Mouse (Mus musculus) liver, embryonic 16.5 days (tissue): ENCODE results near the gene Ace. TPM values are rescaled to one million over a fixed set of nuclear protein-coding genes. Genes with fewer than 3 reads are reported as not detected.

Experiments
- ATAC-seq: fragments of 200-750 bp; cut with Nextera tagmentation; 2 replicates; pipeline ENCODE4 v1.8.0; 2017; ENCODE audit warnings: low read depth, mild to moderate bottlenecking, moderate number of reproducible peaks, moderate library complexity
- H3K27ac ChIP-seq: fragments of 300-500 bp; sonication (generic); 2 replicates; pipeline ENCODE4 v1.5.1; 2014; ENCODE audit warnings: mild to moderate bottlenecking, low read length
- H3K27me3 ChIP-seq: fragments of 300-500 bp; sonication (generic); 2 replicates; pipeline ENCODE4 v1.6.1; 2014; ENCODE audit warnings: low read depth, low read length, mixed read lengths; ENCODE audit not compliant: control insufficient read depth, insufficient read depth
- H3K36me3 ChIP-seq: fragments of 300-500 bp; sonication (generic); 2 replicates; pipeline ENCODE4 v1.6.1; 2014; ENCODE audit warnings: mild to moderate bottlenecking; ENCODE audit not compliant: control insufficient read depth, insufficient read depth
- H3K4me1 ChIP-seq: fragments of 300-500 bp; sonication (generic); 2 replicates; pipeline ENCODE4 v1.6.1; 2014; ENCODE audit warnings: low read depth, low read length, mixed read lengths; ENCODE audit not compliant: control insufficient read depth
- H3K4me2 ChIP-seq: fragments of 300-500 bp; sonication (generic); 2 replicates; pipeline ENCODE4 v1.6.1; 2014; ENCODE audit warnings: low read depth, low read length, mixed read lengths
- H3K4me3 ChIP-seq: fragments of 300-500 bp; sonication (generic); 2 replicates; pipeline ENCODE4 v1.5.1; 2014; ENCODE audit warnings: low read depth, mild to moderate bottlenecking, low read length
- H3K9ac ChIP-seq: fragments of 300-500 bp; sonication (generic); 2 replicates; pipeline ENCODE4 v1.6.1; 2014; ENCODE audit warnings: low read depth, low read length
- H3K9me3 ChIP-seq: fragments of 300-500 bp; sonication (generic); replicated peaks from 2 replicates; pipeline ENCODE4 v1.6.1; 2016; ENCODE audit warnings: low read length; ENCODE audit not compliant: control insufficient read depth
- WGBS: fragments of 180-500 bp; shearing (Covaris S2); extraction: QIAGEN DNeasy Blood & Tissue Kit; methylation state at CpG from one replicate; pipeline ENCODE4 v1.1.7; 2014; ENCODE audit not compliant: insufficient replicate concordance; 5-methylcytosine and 5-hydroxymethylcytosine counted together
- polyA plus RNA-seq: library from polyadenylated mRNA; unstranded; fragments of >200 nt; fragmentation: Nextera tagmentation; extraction: Ambion mirVana; gene quantifications from 2 replicates; pipeline ENCODE4 v1.2.1, GENCODE M21; 2015

The Ace gene
- polyA plus RNA-seq, 1 experiment from 2014 or later = 0.24 TPM

DNA sequence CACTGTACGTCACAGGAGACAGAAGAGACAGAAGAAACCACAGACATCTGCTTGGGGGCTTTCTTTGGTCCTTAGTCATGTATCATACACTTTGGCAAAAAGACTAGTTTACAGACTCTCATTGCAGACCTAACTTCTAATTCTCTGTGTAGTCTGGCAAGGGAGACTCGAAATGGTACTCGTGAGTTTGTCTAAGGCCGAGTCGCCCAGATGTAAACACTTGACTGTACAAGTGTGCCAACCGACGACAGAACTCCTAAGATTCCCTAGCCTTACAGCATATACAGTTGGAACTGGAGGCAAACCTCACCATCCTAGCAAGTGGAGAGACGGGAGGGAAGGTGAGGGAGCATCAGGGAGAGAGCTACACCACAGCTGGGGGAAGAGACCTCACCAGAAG is 34.0 kb upstream of the Ace start:
- H3K4me2 ChIP-seq = no peak overlapping the region
- no peaks in the 10 kb centered on the region for H3K9me3 ChIP-seq
- H3K4me3 ChIP-seq = no peak overlapping the region
- no peak overlapping the region for H3K9ac ChIP-seq
- WGBS = 72% methylated on average over 8 of the region's 8 CpGs
- no peaks in the 10 kb centered on the region for H3K4me1 ChIP-seq
- ATAC-seq = no peak
- H3K27ac ChIP-seq = no peak overlapping the region
- no peaks in the 10 kb centered on the region for H3K27me3 ChIP-seq
- no peaks in the 10 kb centered on the region for H3K36me3 ChIP-seq

DNA sequence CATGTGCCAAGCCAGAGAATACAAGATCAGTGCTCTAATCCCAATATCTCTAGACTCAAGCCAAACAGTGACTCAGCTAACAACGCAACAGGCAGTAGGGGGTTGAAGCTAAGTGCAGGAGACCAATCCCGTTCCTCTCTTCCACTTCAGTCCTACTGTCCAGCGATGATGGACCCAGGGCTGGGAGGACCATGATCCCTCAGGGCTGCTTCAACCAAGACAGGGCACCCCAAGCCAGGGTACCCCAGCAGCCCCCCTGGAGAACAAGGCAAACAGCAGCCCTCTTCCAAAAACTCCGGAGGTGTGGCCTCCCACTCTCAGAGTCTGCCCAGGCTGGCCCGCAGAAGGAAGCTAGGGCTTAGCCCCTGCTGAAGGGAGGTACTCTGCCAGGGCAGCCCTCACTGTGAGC is 33.4 kb upstream of the Ace start:
- H3K9me3 ChIP-seq = no peaks in the 10 kb centered on the region
- no peaks in the 10 kb centered on the region for H3K27me3 ChIP-seq
- no peak overlapping the region for H3K9ac ChIP-seq
- no peak overlapping the region for H3K27ac ChIP-seq
- H3K4me1 ChIP-seq = no peaks in the 10 kb centered on the region
- no peaks in the 10 kb centered on the region for H3K36me3 ChIP-seq
- no peak overlapping the region for H3K4me2 ChIP-seq
- no peak for ATAC-seq
- H3K4me3 ChIP-seq = no peak overlapping the region
- WGBS = 55% methylated on average over 5 of the region's 5 CpGs

DNA sequence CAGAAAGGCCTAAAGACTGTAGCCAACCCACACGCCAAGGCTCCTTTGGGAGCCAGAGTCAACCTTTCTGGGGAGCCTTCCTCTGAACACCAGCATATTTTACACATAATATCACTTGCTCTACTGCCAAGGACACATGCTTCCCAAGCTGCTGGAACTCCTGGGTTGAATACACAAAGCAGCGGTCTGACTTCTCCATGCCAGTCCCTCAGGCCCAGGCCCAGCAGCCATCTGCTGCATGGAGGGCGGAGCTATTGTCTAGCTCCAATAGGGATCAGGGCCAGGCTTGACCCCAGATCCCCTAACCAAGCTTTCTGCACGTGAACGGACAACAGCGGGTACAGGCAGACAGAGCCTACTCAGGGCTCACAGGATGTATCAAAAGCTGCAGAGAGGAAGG is 32.9 kb upstream of the Ace start:
- no peaks in the 10 kb centered on the region for H3K9me3 ChIP-seq
- H3K4me3 ChIP-seq = no peak overlapping the region
- H3K9ac ChIP-seq = no peak overlapping the region
- no peaks in the 10 kb centered on the region for H3K36me3 ChIP-seq
- no peaks in the 10 kb centered on the region for H3K27me3 ChIP-seq
- 67% methylated on average over 6 of the region's 6 CpGs for WGBS
- H3K4me2 ChIP-seq = no peak overlapping the region
- H3K27ac ChIP-seq = no peak overlapping the region
- ATAC-seq = no peak
- no peaks in the 10 kb centered on the region for H3K4me1 ChIP-seq

DNA sequence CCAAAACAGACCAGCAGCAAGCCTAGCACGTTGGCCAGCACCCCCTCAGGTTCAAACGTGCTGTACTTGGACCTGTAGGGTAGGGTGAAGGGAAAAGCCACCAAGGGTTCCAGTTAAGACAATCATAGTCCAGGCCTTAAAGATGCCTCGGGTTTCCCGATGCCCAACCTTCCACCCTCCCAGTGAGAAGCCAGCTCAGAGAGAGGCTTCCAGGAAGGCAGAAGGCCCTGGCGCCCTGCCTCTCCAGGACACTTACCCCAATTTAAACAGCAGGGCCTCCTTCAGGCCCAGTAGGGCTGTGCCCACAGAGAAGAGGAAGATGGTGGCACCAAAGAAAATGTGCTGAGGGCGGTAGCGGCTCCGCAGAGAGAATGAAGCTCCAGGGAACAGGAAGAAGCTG is 32.2 kb upstream of the Ace start:
- WGBS = 63% methylated on average over 8 of the region's 8 CpGs
- Histone ChIP-seq H3K9ac (no peak overlapping the region), H3K27ac (no peak overlapping the region), H3K4me1 (no peaks in the 10 kb centered on the region), H3K4me3 (no peak overlapping the region), H3K9me3 (no peaks in the 10 kb centered on the region), H3K36me3 (no peaks in the 10 kb centered on the region), H3K4me2 (no peak overlapping the region), H3K27me3 (no peaks in the 10 kb centered on the region)
- ATAC-seq = no peak

DNA sequence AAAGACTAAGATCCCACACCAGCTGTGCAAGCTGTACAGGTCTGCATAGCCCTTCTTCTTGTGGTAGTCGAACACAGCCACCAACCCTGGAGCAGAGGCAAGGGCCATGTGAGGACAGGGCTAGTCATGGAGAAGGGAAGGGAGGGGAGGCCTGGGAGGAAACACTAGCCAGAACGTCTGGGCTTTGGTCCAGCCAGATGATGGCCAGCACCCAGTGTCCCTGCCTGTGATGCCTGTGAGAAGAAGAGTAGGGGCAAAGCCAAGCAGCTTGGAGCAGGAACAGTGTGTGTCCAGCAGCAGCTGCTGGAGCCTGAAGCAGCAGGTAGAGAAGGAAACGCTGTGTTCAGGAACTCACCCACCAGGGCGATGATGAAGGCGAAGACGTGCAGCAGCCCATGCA is 31.5 kb upstream of the Ace start:
- no peak for ATAC-seq
- H3K4me3 ChIP-seq = no peak overlapping the region
- 63% methylated on average over 6 of the region's 6 CpGs for WGBS
- H3K36me3 ChIP-seq = no peaks in the 10 kb centered on the region
- H3K9me3 ChIP-seq = no peaks in the 10 kb centered on the region
- H3K9ac ChIP-seq = no peak overlapping the region
- H3K4me2 ChIP-seq = no peak overlapping the region
- no peaks in the 10 kb centered on the region for H3K4me1 ChIP-seq
- peaks cover 2% of the 10 kb centered on the region; the same call in 1 of the 2 replicates for H3K27me3 ChIP-seq
- H3K27ac ChIP-seq = no peak overlapping the region

DNA sequence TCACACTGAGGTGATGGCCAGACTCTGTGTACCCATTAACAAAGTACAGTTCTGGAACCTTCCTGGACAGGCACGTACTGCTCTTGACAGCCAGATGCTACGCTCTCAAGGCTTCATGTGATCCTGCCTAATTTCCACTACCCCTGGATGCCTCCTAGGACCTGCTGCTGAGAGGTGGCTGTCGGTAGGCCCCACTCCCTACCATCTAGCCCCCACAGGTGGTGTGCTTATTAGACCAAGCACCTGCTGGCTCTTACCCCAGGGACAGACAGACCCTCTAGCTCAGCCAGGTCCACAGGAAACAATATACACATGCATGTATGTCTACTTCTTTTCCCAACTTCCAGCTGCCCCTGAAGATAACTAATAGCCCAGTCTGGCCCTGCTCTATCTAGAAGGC is 30.8 kb upstream of the Ace start:
- no peaks in the 10 kb centered on the region for H3K4me1 ChIP-seq
- 86% methylated on average over 3 of the region's 3 CpGs for WGBS
- no peak for ATAC-seq

DNA sequence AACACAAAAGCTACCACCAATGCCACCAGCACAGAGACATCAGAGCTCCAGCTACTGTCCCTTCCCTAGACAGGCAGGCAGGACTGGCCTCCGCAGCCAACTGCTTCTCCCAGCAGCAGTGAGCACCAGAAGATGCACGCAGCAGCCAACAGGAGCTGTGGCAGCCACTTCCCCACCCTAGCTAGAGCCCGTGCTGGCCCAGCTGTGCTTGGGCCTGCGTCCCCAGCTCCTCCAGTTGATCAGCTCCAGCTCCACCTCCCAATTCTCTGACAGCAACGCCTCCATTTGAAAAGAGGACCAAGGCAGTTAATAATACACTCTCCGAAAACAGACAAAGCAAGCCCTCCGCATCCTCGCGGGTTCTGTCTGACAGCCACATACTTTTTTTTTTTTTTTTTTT is 29.0 kb upstream of the Ace start:
- H3K9ac ChIP-seq = no peak overlapping the region
- no peak for ATAC-seq
- H3K4me3 ChIP-seq = no peak overlapping the region
- no peak overlapping the region for H3K4me2 ChIP-seq
- H3K36me3 ChIP-seq = no peaks in the 10 kb centered on the region
- H3K27me3 ChIP-seq = peaks cover 19% of the 10 kb centered on the region
- 50% methylated on average over 9 of the region's 9 CpGs for WGBS
- H3K4me1 ChIP-seq = peaks cover 4% of the 10 kb centered on the region
- H3K27ac ChIP-seq = no peak overlapping the region
- H3K9me3 ChIP-seq = no peaks in the 10 kb centered on the region

More for the DNA sequence above, 30.8 kb upstream of the Ace start:
- H3K4me2 ChIP-seq = no peak overlapping the region
- H3K9me3 ChIP-seq = no peaks in the 10 kb centered on the region
- H3K27ac ChIP-seq = no peak overlapping the region
- H3K27me3 ChIP-seq = peaks cover 8% of the 10 kb centered on the region; the same call in 1 of the 2 replicates
- H3K9ac ChIP-seq = no peak overlapping the region
- H3K36me3 ChIP-seq = no peaks in the 10 kb centered on the region
- no peak overlapping the region for H3K4me3 ChIP-seq

DNA sequence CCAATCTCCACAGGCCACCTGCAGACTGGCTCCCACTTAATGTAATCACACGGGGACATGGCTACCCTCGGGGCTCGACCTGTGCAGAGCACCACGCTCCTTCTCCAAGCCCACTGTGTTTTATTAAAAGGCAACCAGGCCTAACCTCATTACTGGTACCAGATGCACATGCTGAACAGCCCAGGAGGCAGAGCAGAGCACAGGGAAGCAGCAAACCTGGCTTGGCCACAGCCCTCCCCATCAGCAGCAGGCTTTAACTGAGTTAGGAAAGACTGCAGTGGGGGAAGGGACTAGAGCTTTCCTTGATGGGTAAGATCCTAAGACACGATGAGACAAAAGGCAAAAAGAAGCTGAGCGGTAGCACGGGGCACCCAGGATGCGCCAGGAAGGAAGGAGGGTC is 25.8 kb upstream of the Ace start:
- H3K4me1 ChIP-seq = peaks cover 9% of the 10 kb centered on the region
- no peak overlapping the region for H3K27ac ChIP-seq
- no peak overlapping the region for H3K4me3 ChIP-seq
- peaks cover 31% of the 10 kb centered on the region for H3K27me3 ChIP-seq
- no peaks in the 10 kb centered on the region for H3K9me3 ChIP-seq
- H3K36me3 ChIP-seq = no peaks in the 10 kb centered on the region
- ATAC-seq = no peak
- H3K4me2 ChIP-seq = no peak overlapping the region
- no peak overlapping the region for H3K9ac ChIP-seq
- 50% methylated on average over 8 of the region's 8 CpGs for WGBS

DNA sequence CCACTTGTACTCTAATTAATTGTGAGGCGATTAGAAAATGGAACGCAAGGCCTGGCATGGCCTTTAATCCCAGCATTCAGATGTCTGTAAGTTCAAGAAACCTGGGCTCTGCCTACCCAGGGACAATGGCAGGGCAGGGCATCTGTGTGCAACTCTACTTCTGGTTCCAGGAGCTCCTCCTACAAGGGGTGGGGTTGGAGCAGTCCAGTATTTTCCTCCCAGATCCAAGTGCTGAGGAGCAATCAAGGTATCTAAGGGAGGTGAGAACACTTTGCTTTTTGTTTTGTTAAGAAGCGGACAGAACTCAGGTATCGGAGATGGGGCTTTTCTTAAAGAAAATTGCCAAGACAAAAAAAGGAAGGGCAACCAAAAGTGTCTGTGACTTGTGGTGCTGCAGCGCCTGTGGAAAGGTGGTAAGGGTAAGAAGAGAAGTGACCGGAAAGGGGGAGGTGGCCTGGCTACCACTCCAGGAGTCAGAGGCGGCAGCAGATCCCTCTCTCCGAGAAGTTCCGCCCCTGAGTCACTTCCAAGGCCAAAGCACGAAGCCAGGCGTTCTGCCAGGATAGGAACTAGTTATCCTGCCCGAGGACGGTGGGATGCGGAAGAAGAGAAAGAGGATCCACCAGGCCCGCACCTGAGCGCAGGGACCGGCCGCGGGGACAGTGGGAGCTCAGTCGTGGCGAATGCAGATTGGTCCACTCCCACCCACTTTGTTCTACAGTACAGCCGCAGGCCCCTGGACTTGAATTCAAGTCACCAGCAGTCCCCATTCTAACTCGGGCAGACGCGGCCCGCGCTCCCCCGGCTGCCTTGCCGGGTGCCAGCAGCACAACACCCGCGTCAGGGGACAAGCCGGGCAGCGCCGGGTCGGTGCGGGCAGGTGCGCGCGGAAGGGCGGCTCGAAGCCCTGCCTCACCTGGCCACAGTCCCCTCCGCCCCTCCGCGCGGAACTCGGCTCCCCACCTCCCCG is 24.3 kb upstream of the Ace start:
- peaks cover 31% of the 10 kb centered on the region for H3K27me3 ChIP-seq
- H3K36me3 ChIP-seq = no peaks in the 10 kb centered on the region
- no peaks in the 10 kb centered on the region for H3K9me3 ChIP-seq
- WGBS = 6% methylated on average over 47 of the region's 47 CpGs
- peaks cover 9% of the 10 kb centered on the region for H3K4me1 ChIP-seq
- H3K9ac ChIP-seq = peak overlapping the region; percentile 50
- H3K4me2 ChIP-seq = peak overlapping the region; percentile 89
- peak; percentile 7; the same call in 1 of the 2 replicates for ATAC-seq
- no peak overlapping the region for H3K27ac ChIP-seq
- H3K4me3 ChIP-seq = peak overlapping the region; percentile 65
